Mouse (Mus musculus): ENCODE measurements around the gene B4galt4.
"Not testable (repeated sequence)": the region's sequence is repeated elsewhere in the genome, so short reads cannot be mapped to it uniquely, and the experiment has no call there.

DNA sequence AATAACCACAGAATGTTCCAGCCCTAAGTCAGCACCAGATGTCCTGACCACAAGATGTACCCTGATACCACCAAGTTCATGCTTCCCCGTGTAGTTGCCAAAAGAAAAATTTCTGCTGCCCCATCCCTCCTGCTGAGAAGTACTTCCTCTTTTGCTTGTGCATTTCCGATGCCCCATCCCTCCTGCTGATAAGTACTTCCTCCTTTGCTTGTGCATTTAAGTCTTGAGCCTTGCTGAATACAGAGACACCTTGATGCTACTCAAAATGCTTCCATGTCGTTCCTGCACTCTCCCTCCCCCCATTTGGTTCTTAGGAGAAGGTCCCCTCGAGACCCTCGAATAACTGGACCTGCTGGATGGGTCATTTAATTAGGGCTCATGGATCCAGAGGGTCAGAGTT, 65.7 kb downstream of the B4galt4 start:
- TF ChIP-seq POLR2A (IDR thresholded peaks at IDR 0.05; ENCODE audit: control insufficient read depth, low read depth, low read length); CTCF (IDR thresholded peaks at IDR 0.05; ENCODE audit: control insufficient read depth, insufficient read depth, insufficient replicate concordance, low read depth, low read length): not testable (repeated sequence)
